Mouse (Mus musculus): ENCODE measurements around the gene Pygo2.

- no peak for TF ChIP-seq CTCF (IDR thresholded peaks at IDR 0.05; ENCODE audit: control insufficient read depth, insufficient read depth, insufficient replicate concordance, low read depth, low read length)
- TF ChIP-seq POLR2A (IDR thresholded peaks at IDR 0.05; ENCODE audit: control insufficient read depth, low read depth, low read length) = no peak
These were observed 24.6 kb downstream of the Pygo2 start, which contains the start of gene Pmvk for GRCm38 (mm10) chr3:89454401-89455177.

Data from testis, adult 2 months (tissue).